Mouse (Mus musculus) Muller cell, postnatal 12 days (primary cell): ENCODE data around the gene Gm21974.
"Not testable (repeated sequence)": the region's sequence is repeated elsewhere in the genome, so short reads cannot be mapped to it uniquely, and the experiment has no call there.

Experiments used
- DNase-seq: peaks from one replicate; pipeline ENCODE4 v3.0.0-alpha.2; 2015; ENCODE audit errors: inconsistent ontology term

The Gm21974 gene

GRCm38 (mm10) chr7:127876467-127877348, 18.5 kb downstream of the Gm21974 start, which contains the start of gene Zfp668:
Gene Zfp668, minus strand, starts transcription at chr7:127876828.
- DNase-seq: peak; percentile 95

DNA sequence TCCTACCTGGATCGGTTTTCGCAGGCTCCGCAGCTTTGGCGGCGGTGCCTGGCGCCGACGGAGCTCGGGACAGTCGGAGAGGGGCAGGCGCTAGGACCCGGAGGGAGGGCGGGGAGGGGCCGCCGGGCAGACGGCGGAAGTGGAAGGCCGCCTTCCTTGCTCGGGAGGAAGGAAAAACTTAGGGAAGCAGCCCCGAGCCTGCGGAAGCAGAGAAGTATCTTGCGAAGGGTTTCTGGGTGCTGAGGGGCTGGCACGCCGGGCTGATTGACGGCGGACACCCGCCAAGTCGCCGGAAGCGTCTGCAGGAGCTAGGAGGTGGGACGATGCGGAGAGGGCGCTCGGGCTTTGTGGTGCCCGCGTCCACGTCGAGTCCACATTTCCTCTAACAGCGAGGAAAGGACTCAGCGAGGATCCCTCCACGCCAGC, 19.2 kb downstream of the Gm21974 start, which contains the start of gene Zfp646:
Gene Zfp646, plus strand, starts transcription at position 181 of the 426 bp plus-strand sequence.
- peak; percentile 96 for DNase-seq

GRCm38 (mm10) chr7:127875627-127876001, 19.6 kb downstream of the Gm21974 start:
- peak; percentile 98 for DNase-seq

DNA sequence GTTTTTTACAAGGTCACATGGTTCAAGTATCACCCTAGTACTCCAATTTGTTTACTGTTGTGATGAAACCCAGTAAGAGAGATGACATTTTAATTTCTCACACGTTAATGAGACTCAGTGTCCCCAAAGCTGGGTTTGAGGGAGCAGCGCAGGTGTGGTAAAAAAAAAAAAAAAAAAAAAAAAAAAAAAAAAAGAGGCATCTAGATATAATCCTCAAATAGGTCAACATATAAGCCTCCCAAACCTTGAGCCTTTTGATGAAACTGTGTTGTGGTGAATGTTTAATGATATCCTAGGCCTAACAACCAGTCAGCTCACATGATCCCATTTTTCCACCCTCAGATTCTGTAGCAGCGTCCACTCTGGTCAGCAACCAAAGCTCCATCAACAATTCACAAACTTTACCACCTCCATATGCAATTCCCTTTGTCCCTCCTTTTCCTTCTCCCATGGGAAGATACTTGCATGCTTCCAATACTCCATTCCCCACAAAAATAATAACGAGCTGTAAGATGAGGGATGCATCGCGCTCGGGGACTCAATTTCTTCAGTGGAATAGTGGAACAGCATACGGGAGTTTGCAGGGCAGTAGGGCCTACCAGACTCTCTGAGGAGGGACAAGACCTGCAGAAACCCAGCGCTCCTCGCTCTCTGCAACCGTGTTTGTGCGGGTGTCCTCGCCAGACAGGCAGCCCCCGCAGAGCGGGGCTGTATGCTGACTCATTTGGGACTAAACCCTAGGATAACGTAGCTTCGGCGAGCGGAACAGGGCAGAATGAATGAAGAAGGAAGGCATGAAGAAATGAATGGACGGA, 20.2 kb downstream of the Gm21974 start:
- DNase-seq: no peak

DNA sequence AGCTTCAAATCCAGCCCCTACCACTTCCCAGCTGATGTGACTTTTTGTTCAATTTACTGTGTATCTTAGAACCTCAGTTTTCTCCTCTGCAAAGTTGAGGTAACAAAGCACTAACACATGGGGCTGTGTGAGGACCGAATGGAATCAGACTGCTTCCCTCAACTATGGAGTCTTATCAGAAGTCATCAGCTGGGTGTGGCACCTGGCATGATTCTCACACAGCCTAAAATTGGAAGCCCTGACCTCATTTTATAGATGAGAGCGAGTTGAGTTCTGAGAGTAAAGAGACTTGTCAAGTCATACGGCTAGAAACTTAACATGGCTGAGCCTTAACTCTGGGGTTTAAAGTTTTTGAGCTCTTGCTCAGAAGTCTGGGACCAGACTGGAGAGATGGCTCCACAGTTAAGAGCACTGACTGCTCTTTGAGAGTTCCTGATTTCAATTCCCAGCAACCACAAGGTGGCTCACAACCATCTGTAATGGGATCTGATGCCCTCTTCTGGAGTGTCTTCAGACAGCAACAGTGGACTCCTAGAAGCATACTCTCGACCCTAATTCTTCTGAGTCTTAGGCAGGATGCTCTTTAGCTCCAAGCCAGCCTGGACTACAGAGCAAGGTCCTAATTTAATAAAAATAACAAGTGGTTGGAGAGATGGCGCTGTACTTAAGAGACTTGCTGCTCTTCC, 25.0 kb downstream of the Gm21974 start:
- DNase-seq: no peak

GRCm38 (mm10) chr7:127869149-127869810, 26.0 kb downstream of the Gm21974 start:
- no peak for DNase-seq

- DNase-seq: no peak
Observed at GRCm38 (mm10) chr7:127867641-127868040, 27.6 kb downstream of the Gm21974 start.

DNA sequence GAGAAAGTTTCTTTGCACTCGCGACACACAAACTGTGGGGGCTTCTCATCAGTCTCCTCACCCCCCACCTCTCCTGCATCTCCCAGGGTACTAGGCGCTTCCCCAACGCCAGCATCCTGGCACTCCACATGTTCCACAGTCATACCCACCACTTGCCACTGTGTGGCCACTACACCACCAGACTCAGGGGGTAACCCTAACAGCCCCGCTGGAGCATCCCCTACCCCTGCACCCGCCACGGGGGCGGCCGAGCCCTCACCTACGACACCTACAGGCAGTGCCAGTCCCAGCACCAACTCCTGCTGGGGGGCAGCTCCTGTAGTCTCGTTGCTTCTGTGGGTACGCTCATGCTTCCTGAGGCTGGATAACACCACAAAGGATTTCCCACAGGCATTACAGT, 28.8 kb downstream of the Gm21974 start:
- DNase-seq: no peak

- DNase-seq: no peak
Observed at GRCm38 (mm10) chr7:127858258-127858657, 37.0 kb downstream of the Gm21974 start.

DNA sequence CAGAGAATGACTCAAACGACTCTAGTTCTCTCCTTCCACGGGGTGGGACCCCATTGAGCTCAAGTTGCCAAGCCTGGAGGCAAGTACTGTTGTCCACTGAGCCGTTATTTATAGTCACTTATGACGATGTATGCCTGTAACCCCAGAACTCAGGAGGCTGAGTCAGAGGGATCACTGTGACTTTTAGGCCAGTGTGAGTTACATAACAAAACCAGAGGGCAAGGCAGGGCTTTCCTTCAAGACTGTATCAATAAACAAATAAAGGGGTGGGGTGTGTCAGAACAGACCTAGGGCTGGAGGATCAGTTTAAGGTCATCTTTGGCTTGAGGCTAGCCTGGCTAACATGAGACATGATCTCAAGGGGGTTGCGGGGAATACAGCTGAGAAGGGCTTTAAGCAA, 44.3 kb downstream of the Gm21974 start:
- peak; percentile 12 for DNase-seq

DNA sequence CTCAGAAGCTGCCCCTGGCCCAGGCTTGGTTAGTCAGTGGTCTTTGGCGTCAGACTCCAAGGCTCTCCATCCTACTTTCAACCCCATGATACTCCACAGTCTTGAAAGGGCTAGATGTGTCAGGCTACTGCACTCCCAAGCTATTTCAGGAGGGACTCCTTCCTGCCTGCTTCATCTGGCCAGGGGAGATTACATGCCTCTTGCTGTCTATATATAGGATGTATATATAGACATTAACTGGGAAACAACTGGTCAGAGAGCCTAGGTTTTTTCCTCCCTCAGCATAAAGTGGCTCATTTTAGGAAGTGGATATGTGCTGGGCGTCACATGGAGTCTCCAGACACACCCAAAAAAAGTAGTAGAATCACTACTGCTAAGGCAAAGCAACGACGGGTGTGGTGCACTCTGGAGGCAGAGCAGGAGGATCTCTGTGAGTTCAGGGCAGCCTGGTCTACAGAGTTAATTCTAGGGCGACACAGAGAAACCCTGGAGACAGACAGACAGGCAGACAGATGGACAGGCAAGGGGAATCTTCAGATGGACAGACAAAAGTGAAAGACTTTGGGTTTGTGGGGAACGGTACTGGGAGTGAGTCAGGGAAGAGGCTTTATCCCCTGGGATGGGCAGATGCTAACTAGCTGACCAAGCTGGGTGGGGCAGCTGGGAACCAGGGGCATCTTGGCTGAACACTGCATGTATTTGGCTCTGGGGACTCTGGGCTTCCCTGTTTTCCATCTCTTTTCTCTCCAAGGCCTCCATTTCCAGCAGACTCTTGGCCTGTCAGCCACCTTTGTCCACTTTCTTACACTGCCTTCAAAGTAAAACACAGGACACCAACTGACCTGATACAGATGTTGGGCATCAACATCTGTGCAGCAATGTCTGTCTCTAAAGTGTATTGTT, 45.0 kb downstream of the Gm21974 start:
- no peak for DNase-seq

DNA sequence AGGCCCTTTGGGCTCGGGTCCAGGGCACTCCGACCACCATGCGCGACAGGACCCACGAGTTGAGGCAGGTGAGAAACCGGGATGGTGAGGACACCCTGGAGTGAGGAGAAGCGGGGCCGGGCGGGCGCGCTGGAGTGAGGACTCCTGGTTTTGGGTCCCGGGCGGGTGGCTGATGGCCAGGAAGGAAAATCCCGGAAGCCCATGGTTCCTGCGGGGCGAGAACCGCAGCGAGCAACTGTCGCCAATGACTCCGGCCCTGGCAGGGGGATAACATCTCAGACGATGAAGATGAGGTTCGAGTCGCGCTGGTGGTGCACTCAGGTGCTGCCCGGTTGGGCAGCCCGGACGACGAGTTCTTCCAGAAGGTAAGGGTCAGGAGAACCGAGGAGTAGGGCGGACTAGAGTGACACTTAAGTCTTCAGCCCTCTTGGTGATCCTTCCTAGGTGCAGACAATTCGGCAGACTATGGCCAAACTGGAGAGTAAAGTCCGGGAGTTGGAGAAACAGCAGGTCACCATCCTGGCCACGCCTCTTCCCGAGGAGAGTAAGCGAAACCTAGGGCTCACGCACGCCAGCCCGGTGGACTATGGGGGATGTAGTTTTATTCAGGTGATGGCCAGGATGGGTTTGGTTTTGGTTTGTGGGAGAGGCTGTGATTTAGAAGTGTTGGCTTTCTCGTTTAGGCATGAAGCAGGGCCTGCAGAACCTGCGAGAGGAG, 53.1 kb downstream of the Gm21974 start:
- DNase-seq: peak; percentile 79

- DNase-seq: peak; percentile 97
Observed at GRCm38 (mm10) chr7:127841340-127842000, 53.8 kb downstream of the Gm21974 start.

GRCm38 (mm10) chr7:127840886-127841285, 54.4 kb downstream of the Gm21974 start:
- no peak for DNase-seq

DNA sequence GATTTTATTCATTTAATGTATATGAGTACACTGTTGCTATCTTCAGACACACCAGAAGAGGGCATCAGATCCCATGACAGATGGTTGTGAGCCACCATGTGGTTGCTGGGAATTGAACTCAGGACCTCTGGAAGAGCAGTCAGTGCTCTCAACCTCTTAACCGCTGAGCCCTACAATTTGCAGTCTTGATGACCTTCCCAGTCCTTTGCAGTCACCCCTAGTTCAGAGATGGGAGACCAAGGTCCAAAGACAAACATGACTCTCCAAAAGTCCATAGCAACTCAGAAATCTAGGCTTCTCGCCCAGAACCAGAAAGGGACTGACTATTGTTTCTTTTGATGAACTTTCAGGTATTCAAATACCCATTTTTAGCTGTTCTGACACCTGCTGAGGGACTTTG, 55.2 kb downstream of the Gm21974 start:
- DNase-seq: not testable (repeated sequence)

DNA sequence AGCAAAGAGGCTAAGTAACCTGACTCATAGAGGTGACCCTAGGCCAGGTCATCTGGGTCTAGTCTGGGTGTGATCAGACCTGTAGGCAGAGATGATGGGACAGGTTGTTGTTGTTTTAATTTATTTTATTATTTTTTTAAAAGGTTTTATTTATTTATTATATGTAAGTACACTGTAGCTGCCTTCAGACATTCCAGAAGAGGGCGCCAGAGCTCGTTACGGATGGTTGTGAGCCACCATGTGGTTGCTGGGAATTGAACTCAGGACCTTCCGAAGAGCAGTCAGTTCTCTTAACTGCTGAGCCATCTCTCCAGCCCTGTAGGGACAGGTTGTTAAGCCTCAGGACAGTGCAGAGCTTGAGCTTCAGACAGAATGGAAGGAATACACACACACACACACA, 57.4 kb downstream of the Gm21974 start:
- DNase-seq: not testable (repeated sequence)

- no peak for DNase-seq
Observed at GRCm38 (mm10) chr7:127837473-127837872, 57.8 kb downstream of the Gm21974 start.
